Mouse (Mus musculus) limb, embryonic 11.5 days (tissue): ENCODE measurements at regions not wholly inside any gene's neighbourhood (a gene's known extent, or its start where the extent isn't known, plus 50 kb on each side); places are given as distances from the start of the nearest gene placed in this dataset.

Source experiments
- ATAC-seq: fragments of 200-750 bp; cut with Nextera tagmentation; 2 replicates; pipeline ENCODE4 v1.8.0; 2017; ENCODE audit warnings: low read depth; ENCODE audit not compliant: insufficient number of reproducible peaks, low FRiP score, low TSS enrichment
- DNase-seq: peaks from one replicate; pipeline ENCODE4 v3.0.0-alpha.2; 2015; ENCODE audit warnings: low spot score
- H3K27ac ChIP-seq: fragments of 300-500 bp; sonication (generic); replicated peaks from 2 replicates; pipeline ENCODE4 v1.5.1; 2014; ENCODE audit warnings: low read depth, mild to moderate bottlenecking, low read length
- H3K27me3 ChIP-seq: fragments of 300-500 bp; sonication (generic); 2 replicates; pipeline ENCODE4 v1.6.1; 2014; ENCODE audit warnings: mild to moderate bottlenecking, low read length, mixed read lengths; ENCODE audit not compliant: control insufficient read depth, insufficient read depth
- H3K36me3 ChIP-seq: fragments of 300-500 bp; sonication (generic); 2 replicates; pipeline ENCODE4 v1.6.1; 2014; ENCODE audit warnings: mild to moderate bottlenecking, low read length, moderate library complexity, mixed read lengths; ENCODE audit not compliant: control insufficient read depth, insufficient read depth
- H3K4me1 ChIP-seq: fragments of 300-500 bp; sonication (generic); 2 replicates; pipeline ENCODE4 v1.6.1; 2014; ENCODE audit warnings: low read length, mixed read lengths; ENCODE audit not compliant: control insufficient read depth, insufficient read depth
- H3K4me2 ChIP-seq: fragments of 300-500 bp; sonication (generic); 2 replicates; pipeline ENCODE4 v1.6.1; 2014; ENCODE audit warnings: low read depth, mild to moderate bottlenecking, moderate library complexity; ENCODE audit not compliant: severe bottlenecking
- H3K4me3 ChIP-seq: fragments of 300-500 bp; sonication (generic); 2 replicates; pipeline ENCODE4 v1.5.1; 2014; ENCODE audit warnings: low read depth, low read length
- H3K9ac ChIP-seq: fragments of 300-500 bp; sonication (generic); 2 replicates; pipeline ENCODE4 v1.6.1; 2014; ENCODE audit warnings: mild to moderate bottlenecking, low read length
- H3K9me3 ChIP-seq: fragments of 300-500 bp; sonication (generic); 2 replicates; pipeline ENCODE4 v1.6.1; 2016; ENCODE audit warnings: low read length; ENCODE audit not compliant: control insufficient read depth
- WGBS: fragments of 180-500 bp; shearing (Covaris S2); extraction: QIAGEN DNeasy Blood & Tissue Kit; methylation state at CpG from one replicate; pipeline ENCODE4 v1.1.7; 2014; 5-methylcytosine and 5-hydroxymethylcytosine counted together

DNA sequence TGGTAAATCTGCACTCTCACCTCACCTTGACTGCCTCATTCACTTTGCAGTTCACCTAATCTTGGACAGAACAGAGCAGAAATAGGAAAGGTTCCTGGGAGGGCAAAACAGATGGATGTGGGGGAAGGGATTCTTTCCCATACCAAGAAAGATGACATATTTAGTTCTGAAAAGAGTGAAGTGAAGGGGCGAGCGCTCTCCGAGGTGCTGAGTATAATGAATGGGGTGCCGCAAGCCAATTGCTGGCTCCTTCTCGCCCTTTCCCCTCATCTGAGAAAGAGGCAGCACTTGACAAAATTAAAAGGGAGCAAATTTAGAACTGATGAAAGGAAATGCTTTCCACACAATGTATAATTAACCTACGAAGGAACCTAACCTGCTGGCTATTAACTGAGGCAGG lies 261.7 kb downstream of the Sec16b start:
- no peaks in the 10 kb centered on the region for H3K9me3 ChIP-seq
- H3K4me2 ChIP-seq: no peak overlapping the region
- H3K27me3 ChIP-seq: no peaks in the 10 kb centered on the region
- H3K36me3 ChIP-seq: no peaks in the 10 kb centered on the region
- H3K4me1 ChIP-seq: no peaks in the 10 kb centered on the region
- H3K27ac ChIP-seq: no peak overlapping the region
- WGBS: 24% methylated on average over 6 of the region's 6 CpGs
- H3K4me3 ChIP-seq: no peak overlapping the region
- no peak for ATAC-seq
- H3K9ac ChIP-seq: no peak overlapping the region
- DNase-seq: peak; percentile 60

DNA sequence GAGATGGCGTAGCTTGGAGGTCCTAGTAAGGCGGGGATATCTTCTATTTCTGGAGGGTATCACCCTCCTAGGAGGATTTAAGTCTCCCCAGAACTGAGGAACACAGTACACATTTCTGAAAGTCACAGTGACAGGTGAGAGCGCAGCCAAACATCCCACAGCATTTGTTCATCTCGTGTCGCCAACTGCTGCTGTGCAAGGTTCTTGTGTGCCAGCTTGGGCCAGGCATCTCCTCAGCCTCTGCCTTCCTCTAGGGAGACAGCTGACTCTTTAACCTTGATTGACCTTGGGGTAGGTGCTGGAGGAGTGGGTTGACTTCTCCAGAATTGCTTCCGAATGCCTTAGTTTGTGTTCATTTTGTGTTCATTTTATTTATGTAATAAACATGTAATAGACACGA lies 291.2 kb downstream of the Sec16b start:
- H3K9me3 ChIP-seq: no peaks in the 10 kb centered on the region
- H3K27ac ChIP-seq: no peak overlapping the region
- H3K36me3 ChIP-seq: no peaks in the 10 kb centered on the region
- WGBS: 91% methylated on average over 7 of the region's 7 CpGs
- DNase-seq (no peak), ATAC-seq (no peak)
- H3K4me1 ChIP-seq: no peaks in the 10 kb centered on the region
- H3K9ac ChIP-seq: no peak overlapping the region
- H3K27me3 ChIP-seq: no peaks in the 10 kb centered on the region
- no peak overlapping the region for H3K4me2 ChIP-seq
- H3K4me3 ChIP-seq: no peak overlapping the region

DNA sequence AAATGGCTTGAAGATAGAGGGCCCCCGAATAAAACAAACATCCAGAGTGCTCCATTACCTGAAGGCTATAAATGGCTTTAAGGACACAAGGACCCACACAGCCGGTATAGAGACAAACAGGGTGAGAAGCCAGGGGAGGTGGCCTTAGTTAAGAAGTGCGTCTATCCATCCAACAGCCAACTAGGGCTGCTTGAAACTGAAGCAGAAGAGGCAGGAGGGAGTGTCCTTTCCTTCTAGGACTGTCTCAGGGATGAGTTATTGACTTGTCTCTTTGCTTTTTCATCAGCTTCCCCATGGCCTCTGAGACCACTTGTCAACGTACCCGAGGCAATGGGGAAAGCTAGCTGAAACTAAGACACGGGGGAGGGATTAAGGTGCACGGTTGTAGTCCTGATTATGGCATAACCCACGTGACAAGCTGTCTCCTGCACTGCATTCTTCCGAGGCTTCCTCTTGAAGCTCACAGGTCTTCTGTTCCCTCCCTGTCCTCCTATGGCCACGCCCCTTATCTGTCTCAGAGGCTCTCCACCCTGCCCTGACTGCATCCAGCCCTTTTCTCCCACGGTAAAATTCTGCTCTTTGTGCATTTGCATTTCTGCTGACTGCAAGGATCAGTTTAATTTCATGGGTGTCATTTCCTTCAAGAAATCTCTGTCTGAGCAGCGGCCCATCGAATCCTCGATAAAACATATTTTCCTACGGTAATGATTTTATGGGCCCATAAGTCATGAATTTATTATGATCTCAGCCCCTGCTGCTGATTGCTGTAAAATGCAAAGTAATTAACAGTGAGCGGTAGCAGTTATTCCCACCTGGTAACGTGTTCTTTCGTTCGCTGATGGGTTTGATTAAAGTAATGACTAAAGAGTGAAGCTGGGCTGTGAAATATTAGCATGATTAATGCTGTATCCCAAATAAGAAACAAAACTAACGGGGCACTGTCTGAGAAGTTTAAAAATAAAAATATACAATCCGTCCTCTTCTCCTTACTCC lies 292.3 kb downstream of the Sec16b start:
- ATAC-seq (no peak), DNase-seq (no peak)
- no peak overlapping the region for H3K4me3 ChIP-seq
- H3K27me3 ChIP-seq: no peaks in the 10 kb centered on the region
- WGBS: 41% methylated on average over 21 of the region's 21 CpGs
- H3K4me2 ChIP-seq: no peak overlapping the region
- no peak overlapping the region for H3K27ac ChIP-seq
- no peaks in the 10 kb centered on the region for H3K36me3 ChIP-seq
- H3K9ac ChIP-seq: no peak overlapping the region
- H3K4me1 ChIP-seq: no peaks in the 10 kb centered on the region
- no peaks in the 10 kb centered on the region for H3K9me3 ChIP-seq

DNA sequence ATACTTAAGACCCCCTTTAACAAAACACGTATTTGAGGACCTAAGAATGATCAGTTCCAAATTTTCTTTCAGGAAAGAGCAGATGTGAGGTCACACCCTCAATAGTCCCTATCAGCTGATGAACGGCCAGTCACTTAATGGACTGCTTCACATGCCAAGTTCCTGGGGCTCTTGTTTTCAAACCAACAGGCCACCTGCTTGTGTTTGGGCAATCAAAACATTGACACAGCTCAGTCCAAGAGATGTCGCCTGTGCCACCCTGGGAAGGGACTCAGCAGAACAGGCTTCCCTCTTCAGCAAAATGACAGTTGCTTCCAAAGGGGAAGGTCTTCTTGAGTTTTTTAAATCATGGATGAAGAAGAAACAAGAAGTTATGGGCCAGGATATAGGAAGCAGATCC lies 294.6 kb downstream of the Sec16b start:
- DNase-seq (no peak), ATAC-seq (no peak)
- Histone ChIP-seq H3K4me2 (no peak overlapping the region), H3K27me3 (no peaks in the 10 kb centered on the region), H3K4me3 (no peak overlapping the region), H3K4me1 (0 out of 2 replicates have a peak, but pooled peaks cover 2% of the 10 kb centered on the region), H3K36me3 (no peaks in the 10 kb centered on the region), H3K27ac (no peak overlapping the region), H3K9ac (no peak overlapping the region), H3K9me3 (no peaks in the 10 kb centered on the region)
- WGBS: 73% methylated on average over 3 of the region's 3 CpGs

DNA sequence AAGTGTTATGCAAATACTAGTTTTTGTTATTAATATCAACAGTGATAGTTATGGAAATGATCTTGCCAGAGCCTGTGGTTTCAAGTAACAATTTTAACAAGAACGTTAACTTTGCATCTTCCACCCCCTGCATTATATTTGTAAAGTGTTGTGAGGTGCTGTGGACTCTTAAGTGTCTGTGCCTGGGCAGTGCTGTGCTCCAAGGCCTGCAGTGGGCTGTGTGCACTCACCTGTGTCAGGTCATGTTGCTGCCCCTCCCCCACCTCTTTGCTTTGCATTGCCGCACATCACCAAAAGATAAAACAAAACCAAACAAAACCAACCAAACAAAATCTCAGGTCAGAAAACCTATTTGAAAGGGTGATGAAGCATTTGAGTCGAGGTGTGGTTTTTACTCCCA lies 297.7 kb downstream of the Sec16b start:
- WGBS: 71% methylated on average over 3 of the region's 3 CpGs
- no peak overlapping the region for H3K4me2 ChIP-seq
- H3K9me3 ChIP-seq: no peaks in the 10 kb centered on the region
- no peak for DNase-seq
- H3K36me3 ChIP-seq: no peaks in the 10 kb centered on the region
- H3K9ac ChIP-seq: no peak overlapping the region
- 0 out of 2 replicates have a peak, but pooled peaks cover 2% of the 10 kb centered on the region for H3K4me1 ChIP-seq
- no peak overlapping the region for H3K4me3 ChIP-seq
- no peak overlapping the region for H3K27ac ChIP-seq
- no peak for ATAC-seq
- no peaks in the 10 kb centered on the region for H3K27me3 ChIP-seq

DNA sequence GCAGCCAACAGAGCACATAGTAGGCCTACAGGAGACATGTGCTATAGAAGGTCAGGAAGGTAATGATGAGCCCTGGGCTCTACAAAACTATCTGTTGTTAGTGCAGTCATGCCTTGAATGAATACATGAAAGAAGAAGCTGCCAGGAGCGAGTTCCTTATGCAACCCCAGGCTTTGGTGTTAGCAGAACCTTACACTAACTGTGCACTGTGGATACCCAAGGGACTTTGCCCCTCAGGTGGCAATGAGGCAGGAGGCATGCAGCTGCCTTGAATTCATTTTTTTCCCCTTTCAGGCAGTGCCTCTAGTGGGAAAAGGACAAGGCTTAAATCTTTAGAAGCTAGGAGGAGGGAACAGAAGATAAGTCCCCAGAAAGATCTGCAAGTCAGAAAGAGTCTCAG lies 299.8 kb downstream of the Sec16b start:
- DNase-seq (no peak), ATAC-seq (no peak)
- Histone ChIP-seq H3K27me3 (no peaks in the 10 kb centered on the region), H3K4me3 (no peak overlapping the region), H3K9ac (no peak overlapping the region), H3K9me3 (no peaks in the 10 kb centered on the region), H3K4me2 (no peak overlapping the region), H3K27ac (no peak overlapping the region), H3K4me1 (0 out of 2 replicates have a peak, but pooled peaks cover 4% of the 10 kb centered on the region), H3K36me3 (no peaks in the 10 kb centered on the region)
- WGBS: 83% methylated on average over 1 of the region's 1 CpGs

GRCm38 (mm10) chr1:157809674-157810471 lies 303.3 kb downstream of the Sec16b start:
- H3K27ac ChIP-seq: no peak overlapping the region
- 59% methylated on average over 8 of the region's 8 CpGs for WGBS
- no peak for ATAC-seq

GRCm38 (mm10) chr1:157810657-157811056 lies 304.1 kb downstream of the Sec16b start:
- no peaks in the 10 kb centered on the region for H3K36me3 ChIP-seq
- H3K4me1 ChIP-seq: 0 out of 2 replicates have a peak, but pooled peaks cover 2% of the 10 kb centered on the region
- H3K4me3 ChIP-seq: no peak overlapping the region
- no peak overlapping the region for H3K9ac ChIP-seq
- H3K9me3 ChIP-seq: no peaks in the 10 kb centered on the region
- no peaks in the 10 kb centered on the region for H3K27me3 ChIP-seq
- no peak overlapping the region for H3K4me2 ChIP-seq
- DNase-seq (no peak), ATAC-seq (no peak)
- no peak overlapping the region for H3K27ac ChIP-seq

More at GRCm38 (mm10) chr1:157809674-157810471, 303.3 kb downstream of the Sec16b start:
- no peaks in the 10 kb centered on the region for H3K36me3 ChIP-seq
- H3K9me3 ChIP-seq: no peaks in the 10 kb centered on the region
- H3K9ac ChIP-seq: no peak overlapping the region
- no peak overlapping the region for H3K4me2 ChIP-seq
- DNase-seq: no peak
- no peaks in the 10 kb centered on the region for H3K27me3 ChIP-seq
- no peak overlapping the region for H3K4me3 ChIP-seq
- 0 out of 2 replicates have a peak, but pooled peaks cover 2% of the 10 kb centered on the region for H3K4me1 ChIP-seq
